Mouse (Mus musculus) myocyte (in vitro differentiated cells): ENCODE results near the gene Ascl3.

Experiments
- CEBPB ChIP-seq: IDR thresholded peaks from 2 replicates; pipeline ENCODE4 v1.6.1; 2011; ENCODE audit warnings: mild to moderate bottlenecking, moderate library complexity; ENCODE audit not compliant: poor library complexity, insufficient read depth, severe bottlenecking
- E2F4 ChIP-seq: IDR thresholded peaks from one replicate; pipeline ENCODE4 v1.6.1; 2011; ENCODE audit warnings: mild to moderate bottlenecking, control low read depth, moderate library complexity; ENCODE audit not compliant: insufficient read depth
- MAX ChIP-seq: IDR thresholded peaks from one replicate; pipeline ENCODE4 v1.6.1; 2011; ENCODE audit warnings: low read depth, mild to moderate bottlenecking, control low read depth
- MYOD1 ChIP-seq, 3 experiments: IDR thresholded peaks; one replicate each; pipeline ENCODE4 v1.6.1; 2011; ENCODE audit warnings: control low read depth in 2 of 3, low read depth in 2 of 3, mild to moderate bottlenecking in 2 of 3, moderate library complexity in 1 of 3; ENCODE audit not compliant: insufficient read length in 2 of 3, control insufficient read depth in 1 of 3
- MYOG ChIP-seq, 3 experiments: IDR thresholded peaks; one replicate each; pipeline ENCODE4 v1.6.1; 2011; ENCODE audit warnings: control low read depth in 2 of 3, low read depth in 2 of 3, mild to moderate bottlenecking in 2 of 3; ENCODE audit not compliant: insufficient read length in 2 of 3, control insufficient read depth in 1 of 3, insufficient read depth in 1 of 3
- POLR2A ChIP-seq: IDR thresholded peaks from one replicate; pipeline ENCODE4 v1.6.1; 2011; ENCODE audit warnings: low read depth, mild to moderate bottlenecking, control low read depth, moderate library complexity; ENCODE audit not compliant: insufficient read length
- POLR2AphosphoS2 ChIP-seq: IDR thresholded peaks from one replicate; pipeline ENCODE4 v1.6.1; 2011; ENCODE audit warnings: low read depth, control low read depth; ENCODE audit not compliant: insufficient read length
- REST ChIP-seq: IDR thresholded peaks from one replicate; pipeline ENCODE4 v1.6.1; 2011; ENCODE audit warnings: mild to moderate bottlenecking, control low read depth, moderate library complexity; ENCODE audit not compliant: insufficient read depth, insufficient read length
- SRF ChIP-seq: IDR thresholded peaks from one replicate; pipeline ENCODE4 v1.6.1; 2011; ENCODE audit warnings: low read depth; ENCODE audit not compliant: control insufficient read depth, insufficient read length
- TCF12 ChIP-seq: IDR thresholded peaks from one replicate; pipeline ENCODE4 v1.6.1; 2011; ENCODE audit warnings: mild to moderate bottlenecking, control low read depth; ENCODE audit not compliant: poor library complexity, insufficient read depth, severe bottlenecking
- USF1 ChIP-seq: IDR thresholded peaks from one replicate; pipeline ENCODE4 v1.6.1; 2011; ENCODE audit warnings: low read depth, mild to moderate bottlenecking, control low read depth, moderate library complexity

GRCm38 (mm10) chr7:109680879-109681278 is 50.6 kb downstream of the Ascl3 start:
- TF ChIP-seq POLR2A (no peak), E2F4 (no peak), MYOD1 (IDR thresholded peaks at IDR 0.05; ENCODE audit: control insufficient read depth in 1 of 3, insufficient read length in 2 of 3, low read depth in 2 of 3) (no peak), POLR2AphosphoS2 (no peak), MAX (no peak), USF1 (no peak), TCF12 (no peak), SRF (no peak), MYOG (IDR thresholded peaks at IDR 0.05; ENCODE audit: control insufficient read depth in 1 of 3, insufficient read depth in 1 of 3, insufficient read length in 2 of 3, low read depth in 2 of 3) (no peak), REST (no peak), CEBPB (no peak)
